Mouse (Mus musculus): Measurements from ENCODE around the gene Rasgef1b.

Rasgef1b gene

DNA sequence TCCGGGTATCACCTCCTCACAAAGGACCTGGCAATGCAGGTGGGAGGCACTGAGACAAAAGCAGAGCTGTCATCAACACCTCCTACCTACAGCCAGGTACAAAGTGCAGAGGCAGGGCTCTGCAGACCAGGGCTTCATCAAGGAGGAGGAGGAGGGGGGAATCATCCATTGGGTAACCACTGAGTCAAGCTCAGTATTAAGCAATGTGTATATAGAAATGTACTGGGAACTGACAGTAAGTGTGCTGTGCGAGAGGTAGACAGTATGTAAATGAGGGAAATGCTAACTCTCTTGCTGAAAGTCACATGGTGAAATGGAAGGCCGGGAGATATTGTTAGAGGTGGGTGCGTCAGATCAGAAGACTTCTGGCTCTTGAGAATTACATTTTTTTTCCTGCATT lies 294.6 kb downstream of the Rasgef1b start:
- no peak for DNase-seq

DNA sequence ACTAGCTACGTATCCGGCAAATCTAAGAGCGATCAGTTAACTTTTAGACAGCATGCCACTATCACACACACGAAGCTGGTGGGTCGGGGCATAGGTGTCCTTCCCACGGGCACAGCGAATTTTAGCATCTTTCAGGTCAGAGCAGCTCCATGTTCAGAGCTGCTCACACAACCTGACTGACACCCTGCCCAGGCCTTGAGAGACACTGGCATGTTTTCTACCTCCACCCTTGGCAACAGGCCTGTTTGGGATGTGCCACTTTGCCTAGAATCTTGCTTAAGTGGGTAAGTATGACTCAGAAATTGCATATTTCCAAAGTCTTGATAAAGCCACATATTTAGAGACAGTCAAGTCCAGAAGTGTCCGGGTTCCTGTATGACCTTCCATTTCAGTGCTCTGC lies 296.4 kb downstream of the Rasgef1b start:
- DNase-seq = no peak

DNA sequence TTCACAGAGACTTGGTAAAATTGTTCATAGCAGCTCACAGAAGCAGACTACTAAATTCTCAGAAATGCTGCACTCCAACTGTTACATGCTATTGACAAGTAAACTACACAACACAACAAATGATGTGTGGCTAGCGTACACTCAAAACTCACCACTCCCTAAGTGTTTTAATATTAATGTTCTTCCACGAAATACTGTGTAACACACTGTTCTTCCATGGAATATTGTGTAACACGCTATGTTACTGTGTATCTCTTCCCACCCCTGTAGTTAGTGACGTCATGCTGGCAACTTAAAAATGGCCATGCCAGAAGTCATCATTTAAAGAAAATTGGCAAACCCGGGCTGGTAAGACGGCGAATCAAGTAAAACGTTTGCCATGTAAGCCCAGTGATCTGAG lies 299.6 kb downstream of the Rasgef1b start:
- no peak for DNase-seq

DNA sequence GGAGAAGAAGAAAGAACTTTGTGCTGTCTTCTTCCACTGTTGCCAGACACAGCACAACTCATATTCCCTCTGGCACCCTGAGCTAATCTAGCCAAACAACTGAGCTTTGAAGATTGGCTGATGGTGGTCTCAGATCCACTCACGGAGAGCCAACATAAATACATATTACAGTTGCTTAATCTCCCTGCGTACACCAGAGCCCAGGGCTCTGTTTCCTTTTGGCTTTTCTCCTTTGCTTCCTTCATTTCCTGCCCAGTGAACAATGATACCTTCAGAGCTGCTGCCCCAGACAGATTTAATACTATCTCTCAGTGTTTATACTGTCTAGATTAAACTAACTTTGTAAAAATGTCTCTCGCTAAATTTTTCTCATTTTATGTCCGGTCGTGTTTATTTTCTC lies 300.2 kb downstream of the Rasgef1b start:
- DNase-seq = no peak

DNA sequence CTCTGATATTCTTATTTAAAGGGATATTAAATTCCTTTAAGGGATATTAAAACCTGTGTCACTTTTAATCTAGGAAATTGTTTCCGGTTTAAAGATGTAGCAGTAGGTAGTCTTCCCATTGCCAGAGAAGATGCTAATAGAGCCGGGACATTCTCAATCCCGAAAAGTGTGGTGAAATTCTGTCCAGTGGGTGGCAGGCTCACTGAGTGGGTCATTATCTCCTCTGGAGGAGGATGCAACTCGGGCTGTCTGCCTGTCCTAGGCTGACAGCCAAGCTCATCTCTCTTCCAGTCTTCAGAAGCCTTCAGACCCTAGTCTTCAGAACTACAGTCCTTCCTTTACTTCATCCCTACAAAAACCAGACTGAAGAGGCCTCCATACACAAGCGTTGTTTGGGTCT lies 305.6 kb downstream of the Rasgef1b start:
- DNase-seq = no peak

DNA sequence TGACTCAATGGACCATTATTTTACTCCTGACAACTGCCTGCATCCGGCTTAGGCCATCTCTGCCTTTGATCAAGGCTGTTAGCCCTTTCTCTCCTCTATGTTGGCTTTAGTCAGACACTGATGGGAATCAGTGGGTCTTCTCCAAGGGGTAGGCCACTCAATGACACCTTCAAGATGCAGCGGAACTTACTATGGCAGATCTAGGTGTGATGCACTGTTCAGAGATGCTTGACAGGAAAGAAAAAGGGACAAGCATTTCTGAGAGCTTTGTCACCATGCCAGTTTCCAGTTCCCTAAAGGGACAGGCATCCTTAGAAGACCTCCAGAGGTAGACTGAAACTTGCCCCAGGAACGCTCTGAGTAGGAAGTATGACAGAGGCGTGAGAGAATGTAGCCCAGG lies 306.0 kb downstream of the Rasgef1b start:
- DNase-seq = no peak

DNA sequence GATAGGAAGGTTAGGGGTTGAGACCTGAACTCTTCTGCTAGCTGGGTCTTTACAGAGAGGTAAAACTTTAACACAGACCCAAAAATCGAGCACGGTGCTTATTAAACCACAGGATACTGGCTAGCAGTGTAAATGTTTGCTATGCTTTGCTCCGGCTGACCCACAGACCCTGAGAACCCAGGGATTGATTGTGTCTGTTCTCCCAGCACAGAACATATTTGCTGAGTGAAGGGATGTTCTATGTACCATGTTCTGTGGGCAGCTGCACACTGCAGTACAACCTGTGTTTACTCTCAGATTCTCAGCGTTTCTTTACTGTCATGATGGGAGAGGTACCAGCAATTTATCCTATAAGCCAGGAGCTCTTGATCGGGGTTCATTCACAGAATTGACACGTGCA lies 306.8 kb downstream of the Rasgef1b start:
- DNase-seq = no peak

DNA sequence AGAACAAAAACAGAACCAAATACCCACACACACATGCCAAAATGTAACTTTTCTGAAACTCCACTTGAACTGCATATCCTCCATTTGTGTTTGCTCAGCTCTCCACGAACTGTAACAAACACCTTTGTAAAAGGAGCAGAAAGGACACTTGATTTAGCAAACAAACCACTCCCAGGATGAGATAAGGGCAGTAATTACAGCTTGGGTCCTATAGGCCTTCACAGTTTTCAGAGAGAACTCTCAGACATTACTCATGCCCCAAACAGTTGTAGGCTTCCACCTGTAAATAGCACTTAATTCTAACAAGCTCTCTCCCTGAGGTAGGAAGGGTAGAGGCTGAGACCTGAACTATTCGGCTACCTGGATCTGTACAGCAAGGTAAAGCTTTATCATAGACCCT lies 309.0 kb downstream of the Rasgef1b start:
- peak in 1 of 2 experiments; percentile 12 for DNase-seq

DNA sequence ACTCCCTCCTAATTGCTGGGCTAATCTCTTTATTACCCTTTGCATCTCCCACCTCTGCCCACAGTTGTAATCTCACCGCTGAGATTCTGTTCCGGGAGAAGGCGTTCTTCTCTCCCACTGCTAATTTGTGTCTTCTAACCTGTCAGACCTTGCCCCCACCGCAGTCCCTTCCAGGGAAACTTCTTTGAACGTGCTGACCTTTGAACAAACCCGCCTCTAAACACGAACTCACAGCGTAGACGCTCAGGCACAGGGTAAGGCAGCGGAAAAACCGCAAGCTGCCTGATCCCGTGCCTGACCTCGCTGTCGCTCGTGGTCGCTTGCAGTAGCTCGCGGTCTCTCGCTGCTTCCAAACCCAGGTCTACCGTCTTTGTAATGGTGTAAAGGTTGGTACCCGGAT lies 312.0 kb downstream of the Rasgef1b start:
- no peak for DNase-seq

DNA sequence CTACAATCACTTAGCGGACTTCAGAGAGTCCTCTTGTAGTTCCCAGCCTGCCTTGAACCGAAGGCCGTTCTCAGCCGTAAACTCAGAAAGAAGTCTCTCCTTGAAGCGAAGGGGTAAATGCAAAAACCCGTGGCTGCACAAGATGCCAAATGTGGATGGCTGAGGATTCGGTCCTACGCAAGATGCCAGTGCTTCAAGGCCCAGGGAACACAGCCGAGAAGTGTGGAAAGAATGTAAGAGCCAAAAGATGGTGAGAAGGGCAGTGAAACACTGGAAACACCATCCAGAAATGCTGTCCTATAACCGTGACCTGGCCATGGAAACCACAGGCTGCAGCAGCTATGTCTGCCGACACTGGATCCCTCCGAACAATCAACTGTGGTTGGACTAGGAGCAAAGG lies 313.2 kb downstream of the Rasgef1b start:
- no peak for DNase-seq

DNA sequence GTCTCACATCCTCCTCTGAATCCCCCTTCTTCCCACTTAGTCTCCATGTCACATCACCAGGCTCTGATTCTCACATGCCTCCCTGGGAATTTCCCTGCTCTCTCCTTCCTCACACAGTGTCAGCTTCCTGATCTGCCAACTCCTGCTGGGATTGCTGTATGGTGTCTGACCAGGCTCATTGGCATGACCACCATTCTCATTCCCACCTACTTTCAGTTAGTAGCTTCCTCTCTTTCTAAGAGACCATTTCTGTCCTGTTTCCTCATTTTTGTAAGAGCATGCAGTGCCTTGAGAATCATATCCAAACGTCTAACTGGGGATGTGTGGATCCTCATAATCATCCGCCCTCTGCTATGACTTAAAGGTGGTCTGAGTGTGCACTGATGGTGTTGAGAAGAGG lies 313.8 kb downstream of the Rasgef1b start:
- no peak for DNase-seq

DNA sequence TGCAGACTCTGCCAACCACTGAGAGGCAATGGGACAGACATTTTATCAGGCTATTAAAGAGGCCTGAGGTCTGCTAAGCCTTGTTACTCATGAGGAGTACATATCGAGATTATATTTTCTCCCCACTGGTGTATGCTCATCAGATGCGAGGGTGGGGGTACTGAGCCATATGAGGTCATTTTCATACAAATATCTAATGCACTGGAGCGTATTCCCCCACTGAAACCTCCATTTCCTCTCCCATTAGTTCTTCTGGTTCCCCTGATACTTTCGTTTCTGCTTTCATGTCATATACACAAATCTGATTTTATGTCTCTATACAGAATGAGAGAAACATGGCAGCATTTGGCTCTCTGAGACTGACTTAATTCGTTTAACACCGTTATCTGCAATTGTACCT lies 314.6 kb downstream of the Rasgef1b start:
- no peak for DNase-seq

DNA sequence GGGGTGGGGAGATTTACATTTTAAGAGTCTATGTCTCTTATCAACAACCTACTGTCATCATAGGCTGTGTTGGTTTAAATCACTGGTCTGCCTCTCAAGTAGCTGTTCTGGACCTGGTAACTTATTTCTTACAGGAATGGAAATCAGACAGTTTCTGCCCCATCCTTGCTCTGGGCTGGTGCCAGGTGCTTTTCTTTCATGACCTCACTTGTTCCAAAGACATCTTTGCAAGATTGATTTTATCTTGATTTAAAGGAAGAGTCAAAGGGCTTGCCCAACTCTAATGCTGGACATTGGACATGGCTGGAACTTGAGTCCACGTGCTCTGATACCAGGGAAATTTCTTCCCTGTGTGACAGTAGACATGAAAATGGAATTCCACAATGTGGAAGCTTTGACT lies 315.0 kb downstream of the Rasgef1b start:
- no peak for DNase-seq

DNA sequence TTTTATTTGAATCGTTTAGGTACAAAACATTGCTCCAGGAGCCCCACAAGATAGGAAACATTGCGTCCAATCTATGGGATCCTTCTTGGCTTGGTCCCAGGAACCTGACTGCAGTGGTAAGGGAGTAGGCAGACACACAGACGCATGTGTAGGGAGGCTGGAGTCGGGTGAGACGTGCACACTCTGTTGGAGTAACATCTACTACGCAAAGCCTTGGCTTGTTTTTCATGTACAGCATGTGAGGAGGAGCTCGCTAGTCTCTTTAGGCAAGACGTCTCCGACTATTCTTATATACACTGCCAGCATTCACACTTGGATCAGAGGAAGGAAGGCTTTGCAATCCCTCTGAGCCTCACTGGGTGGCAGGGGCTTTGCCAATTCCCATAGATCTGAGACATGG lies 315.5 kb downstream of the Rasgef1b start:
- no peak for DNase-seq

DNA sequence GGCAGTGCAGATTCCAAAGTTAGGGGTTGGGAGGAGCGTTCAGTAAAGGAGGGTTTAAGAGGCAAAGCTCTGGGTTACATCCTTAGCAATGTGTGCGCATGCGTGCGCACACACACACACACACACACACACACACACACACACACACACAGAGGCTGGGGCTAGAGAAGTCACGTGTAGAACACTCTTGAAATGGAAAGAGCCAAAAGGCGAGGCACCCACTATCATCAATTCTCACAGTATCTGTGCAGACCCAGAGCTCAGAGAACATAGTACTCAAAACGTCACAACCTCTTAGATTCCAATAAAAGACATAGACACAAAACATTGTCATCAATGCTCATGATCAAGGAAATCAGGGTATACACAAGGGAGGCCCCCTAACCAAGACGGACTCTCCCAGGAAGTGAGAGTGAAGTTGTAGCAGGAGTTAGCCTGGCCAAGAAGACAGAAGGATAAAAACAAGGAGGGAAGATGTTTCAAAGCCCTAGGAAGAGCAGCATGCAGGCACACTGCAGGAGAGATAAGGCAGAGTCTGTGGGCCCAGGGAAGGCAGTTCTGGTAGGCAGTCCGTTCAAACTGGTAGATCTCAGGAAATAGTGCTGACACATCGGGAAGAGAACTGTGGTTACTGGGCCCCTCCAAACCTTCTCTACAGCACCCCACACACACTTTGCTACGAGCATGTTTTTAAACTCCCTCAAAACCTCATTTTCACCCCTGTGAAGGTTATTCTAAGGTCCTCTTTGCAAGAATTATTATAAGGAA lies 324.3 kb downstream of the Rasgef1b start:
- no peak for DNase-seq

DNA sequence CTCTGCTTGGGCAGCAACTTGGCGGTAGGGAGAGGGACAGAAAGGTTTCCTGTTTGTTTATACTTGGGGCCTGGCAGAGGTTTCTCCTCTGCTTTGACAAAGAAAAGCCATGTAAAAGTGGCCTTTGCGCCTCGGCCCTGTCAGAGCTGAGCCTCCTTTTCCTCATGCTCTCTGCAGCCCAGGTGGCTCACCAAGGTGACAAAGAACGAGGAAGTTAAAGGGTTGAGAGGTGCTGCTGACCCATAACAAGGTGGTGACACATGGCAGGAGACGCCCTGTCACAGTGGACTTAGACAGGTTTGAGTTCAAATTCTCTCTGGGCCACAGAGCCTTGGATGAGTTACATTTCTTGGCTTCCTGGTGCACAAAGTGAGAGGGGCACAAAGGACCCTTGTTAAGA lies 325.5 kb downstream of the Rasgef1b start:
- DNase-seq = no peak

DNA sequence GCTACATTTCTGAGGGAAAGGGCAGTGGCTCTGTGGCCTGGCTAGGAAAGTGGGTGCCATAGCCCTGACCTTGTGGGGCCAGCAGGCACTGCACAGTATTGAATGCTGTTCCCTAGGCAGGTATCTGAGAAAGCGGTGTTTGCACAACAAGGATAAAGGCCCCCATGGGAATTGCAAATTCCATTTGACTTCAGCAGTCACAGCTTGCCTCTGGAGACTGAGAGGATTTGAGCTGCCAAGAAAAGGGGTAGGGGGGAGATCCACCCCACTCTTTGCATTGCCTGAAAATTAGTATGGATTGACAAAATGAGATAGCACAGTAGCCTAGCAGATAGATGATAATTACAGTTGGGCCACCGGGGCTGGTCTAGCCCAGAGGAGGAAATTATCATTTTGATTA lies 326.1 kb downstream of the Rasgef1b start:
- no peak for DNase-seq

DNA sequence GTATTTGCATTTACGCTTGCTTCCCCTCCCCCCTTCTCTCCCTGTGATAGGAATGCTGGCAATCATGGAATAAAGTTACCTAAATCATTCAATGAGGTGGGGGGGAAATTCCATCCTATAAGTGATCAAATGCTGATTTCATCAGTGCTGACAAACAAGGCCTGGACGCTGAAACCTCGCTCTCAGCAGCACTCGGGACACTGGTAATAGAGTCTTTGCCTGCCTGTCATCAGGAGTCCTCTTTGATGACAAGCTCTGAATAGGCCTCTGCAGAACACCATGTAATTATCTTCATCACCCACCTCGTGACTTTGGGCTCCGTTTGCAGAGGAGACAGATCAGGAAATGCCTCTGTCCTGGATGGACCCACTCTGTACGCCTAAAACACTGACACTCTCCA lies 326.6 kb downstream of the Rasgef1b start:
- DNase-seq = no peak

DNA sequence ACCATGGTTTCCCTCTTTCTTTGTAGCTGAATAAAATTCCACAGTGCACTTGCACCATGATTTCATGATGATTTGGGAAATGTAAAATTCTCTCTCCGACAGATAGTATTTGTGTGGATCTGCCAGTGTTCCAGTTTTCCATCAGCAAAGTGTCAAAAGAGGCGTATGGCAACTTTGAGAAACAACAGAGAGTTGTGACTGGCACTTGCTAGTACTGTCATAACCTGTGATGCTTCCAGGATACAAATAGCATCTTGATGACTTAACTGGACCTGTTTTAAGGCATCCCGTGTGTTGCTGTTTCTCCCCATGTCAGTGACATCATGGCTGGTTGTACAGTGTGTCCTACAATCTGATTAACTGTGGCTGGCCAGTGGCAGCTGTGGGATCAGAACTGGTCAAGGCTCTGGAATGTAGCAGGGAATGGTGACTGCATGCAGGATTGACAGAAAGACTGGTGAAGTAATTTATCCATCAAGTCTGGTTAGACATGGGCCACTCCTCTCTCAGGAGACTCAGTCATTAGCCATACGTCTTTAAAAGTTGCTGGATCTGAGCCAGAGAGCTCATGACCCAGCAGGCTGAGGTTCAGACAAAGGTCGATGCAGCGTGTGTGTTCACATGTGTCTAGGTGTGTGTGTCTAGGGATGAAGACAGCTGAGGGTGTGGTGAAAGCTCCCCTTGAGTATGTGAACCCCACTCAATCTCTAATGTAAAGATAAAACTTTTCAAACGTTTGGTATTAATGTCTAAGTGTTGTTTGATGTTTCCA lies 328.8 kb downstream of the Rasgef1b start:
- peak; percentile 50 to 77 for DNase-seq

DNA sequence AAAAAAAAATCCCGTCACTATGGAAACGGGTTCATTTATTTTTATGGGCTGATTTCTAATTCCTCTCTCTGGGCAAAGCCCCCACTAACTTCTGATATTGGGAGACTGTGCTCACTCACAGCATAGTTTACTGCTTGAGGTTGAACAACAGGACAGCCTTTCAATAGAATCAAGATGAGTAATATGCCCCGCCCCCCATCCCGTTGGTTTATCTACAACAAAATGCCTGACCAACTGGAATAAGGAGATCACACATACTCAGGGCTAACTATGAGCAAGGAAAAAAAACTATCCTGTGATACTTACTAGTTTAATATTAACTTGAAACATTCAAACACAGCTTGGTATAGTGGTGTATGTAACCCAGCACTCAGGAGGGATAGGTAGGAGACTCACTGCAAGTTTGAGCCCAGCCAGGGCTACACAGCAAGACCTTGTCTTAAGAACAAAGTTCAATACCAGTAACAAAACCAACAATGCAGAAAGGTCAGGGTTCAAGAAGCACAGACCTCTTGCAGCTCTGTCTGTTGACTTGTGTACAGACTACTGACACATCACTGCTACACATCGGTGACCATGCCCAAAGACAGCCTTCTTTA lies 330.3 kb downstream of the Rasgef1b start:
- no peak for DNase-seq

DNA sequence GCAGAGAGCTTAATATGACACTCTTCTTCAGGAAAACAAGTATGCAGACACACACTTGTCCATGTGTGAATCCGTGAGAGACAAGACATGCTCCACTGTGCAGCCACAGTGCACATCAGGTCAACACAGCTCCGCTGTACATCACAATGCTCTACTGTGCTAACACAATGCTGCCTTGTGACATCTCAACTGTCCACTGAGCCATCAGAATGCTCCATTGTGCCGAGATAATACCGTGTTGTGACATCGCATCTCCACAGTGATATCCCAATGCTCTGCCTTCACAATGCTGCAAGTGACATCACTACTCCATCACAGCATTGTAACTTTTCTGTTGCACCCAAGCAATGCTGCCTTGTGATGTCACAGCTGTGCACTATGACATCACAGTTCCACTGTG lies 334.3 kb downstream of the Rasgef1b start:
- no peak for DNase-seq

DNA sequence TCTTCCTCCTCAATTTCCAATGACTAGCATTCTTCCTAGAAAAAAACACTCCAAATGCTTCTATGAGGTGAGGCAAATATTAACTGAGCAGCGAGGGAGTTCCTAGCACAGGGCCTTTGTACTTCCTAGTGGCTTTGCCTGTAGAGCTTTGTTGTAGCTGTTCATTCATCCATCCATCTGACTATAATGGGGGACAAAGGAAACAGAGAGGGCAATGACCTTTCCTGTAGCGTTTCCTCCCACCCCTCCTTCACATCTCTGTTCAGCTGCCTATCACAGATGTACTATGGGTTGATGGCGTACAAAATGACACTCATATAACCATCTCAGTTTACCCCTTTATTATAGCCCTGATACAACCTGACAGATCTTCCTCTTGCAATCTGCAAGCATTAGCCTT lies 337.3 kb downstream of the Rasgef1b start:
- DNase-seq = no peak

DNA sequence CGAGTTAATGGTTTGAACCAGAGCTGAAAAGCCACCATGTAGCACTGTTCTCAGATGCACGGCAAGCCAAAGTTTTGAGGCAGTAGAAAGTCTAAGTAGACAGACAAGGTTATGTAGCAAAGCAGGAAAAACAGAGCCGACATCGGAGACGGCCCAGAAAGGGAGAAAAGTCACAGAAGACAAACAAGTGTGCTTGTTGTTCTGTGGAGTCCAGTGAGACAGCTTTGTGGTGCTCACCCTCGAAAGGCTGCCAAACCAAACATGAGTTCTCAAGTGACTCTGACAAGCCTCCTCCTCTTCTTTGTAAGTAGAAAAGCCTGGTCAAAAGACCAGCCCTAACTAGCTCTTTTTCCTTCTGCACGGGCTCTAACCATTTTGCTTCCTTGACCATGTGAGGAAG lies 338.1 kb downstream of the Rasgef1b start:
- DNase-seq = no peak

DNA sequence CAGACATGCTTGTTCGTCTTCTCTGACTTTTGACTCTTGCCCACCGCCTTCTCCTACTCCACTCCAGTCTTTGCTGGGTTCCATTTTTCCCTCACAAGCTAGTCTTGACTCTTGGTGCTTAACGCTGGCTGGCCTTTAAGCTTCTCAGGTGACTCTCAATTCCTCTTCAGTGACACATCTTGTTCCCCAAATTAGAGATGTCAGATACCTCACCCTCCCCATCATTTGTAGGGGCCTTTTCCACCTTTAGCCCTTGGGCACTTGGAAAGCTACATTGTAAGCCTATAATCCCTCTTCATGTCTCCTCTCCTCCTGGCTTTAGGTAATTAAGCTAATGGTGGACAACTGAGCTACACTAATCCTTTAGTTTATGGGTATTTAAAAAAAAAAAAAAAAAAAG lies 338.6 kb downstream of the Rasgef1b start:
- DNase-seq = no peak

Measured in lung, postnatal 4 days (tissue).